In genomic region chr10:22142194-22142593, GRCm38 (mm10) we compare ENCODE assay signal across 11 mouse cellular contexts. TPM values are rescaled to one million over a fixed set of nuclear protein-coding genes. Genes with fewer than 3 reads are reported as not detected.
A peak's percentile ranks its signal among the peaks of the same experiment; 100 is the strongest.
DNase-seq lines count a peak whose midpoint lies in the region; ATAC-seq and TF ChIP-seq lines count a peak whose summit lies in the region.
"Not testable (repeated sequence)": the region's sequence is repeated elsewhere in the genome, so short reads cannot be mapped to it uniquely, and the experiment has no call there.
"Had no signal": no experiment of that assay in that cellular context is flagged by ENCODE, and none has a peak within 500 bp of the region (broad histone marks: within the 10 kb centered on the region; RNA-seq: fewer than 3 reads in every experiment).

No protein-coding gene starts in this region.

- H3K27me3 ChIP-seq in midbrain, postnatal 0 days (ENCODE audit: insufficient read depth, low read length) = not testable (repeated sequence)

- DNase-seq in CD4-positive helper T cell, adult 2 months (ENCODE audit: low read depth, low spot score) = peak; percentile 63
- DNase-seq in WW6 (ENCODE audit: low read depth, low spot score) (peak; percentile 100), liver (peak; percentile 43)
- peak; percentile 69 for DNase-seq in embryo, embryonic 11 days
- DNase-seq in gastrocnemius, postnatal 25 days = peak; percentile 19
- DNase-seq in induced T-regulatory cell, adult 2 months (ENCODE audit: low read depth) = peak; percentile 79
- DNase-seq in midbrain, postnatal 0 days (ENCODE audit: low spot score) = peak; percentile 68
- DNase-seq in testis, postnatal 14 days (ENCODE audit: low spot score) = peak; percentile 44

- not testable (repeated sequence) for H3K4me1 ChIP-seq in midbrain, postnatal 0 days (ENCODE audit: insufficient read depth, low read length)

- H3K9me3 ChIP-seq in midbrain, postnatal 0 days (ENCODE audit: low read length) = not testable (repeated sequence)

- not testable (repeated sequence) for ATAC-seq in midbrain, postnatal 0 days (ENCODE audit: low FRiP score)

- not testable (repeated sequence) for H3K36me3 ChIP-seq in midbrain, postnatal 0 days (ENCODE audit: insufficient read depth, low read length)

- 82% methylated on average over 1 of the region's 1 CpGs for WGBS in midbrain, postnatal 0 days

- H3K27ac ChIP-seq in midbrain, postnatal 0 days (ENCODE audit: low read depth, low read length) = not testable (repeated sequence)

- not testable (repeated sequence) for H3K4me3 ChIP-seq in midbrain, postnatal 0 days (ENCODE audit: low read depth, low read length)

- H3K4me2 ChIP-seq in midbrain, postnatal 0 days (ENCODE audit: low read depth, low read length, poor library complexity, severe bottlenecking) = not testable (repeated sequence)

- H3K9ac ChIP-seq in midbrain, postnatal 0 days (replicated peaks; ENCODE audit: low read length, poor library complexity, severe bottlenecking) = not testable (repeated sequence)

- not testable (repeated sequence) for TF ChIP-seq CTCF in midbrain, postnatal 0 days (IDR thresholded peaks at IDR 0.05)

RNA-seq across cellular contexts. Expression of gene E030030I06Rik, which starts 6.9 kb away (rescaled TPM):
- 1 to 10 TPM; 1.2 to 2.1 TPM for total RNA-seq in gastrocnemius, postnatal 25 days (2021)
- total RNA-seq in midbrain, postnatal 0 days (2014; rRNA removed) = not detected in 2 replicates
- polyA plus RNA-seq in midbrain, postnatal 0 days (2015; fragmentation: Nextera tagmentation; extraction: Ambion mirVana) = 1.8 and 1.9 TPM in 2 replicates
- total RNA-seq: megakaryocyte-erythroid progenitor cell, adult 5-6 weeks had no signal

RNA-seq across cellular contexts. Expression of gene Raet1e, which starts 16.2 kb away (rescaled TPM):
- not detected for total RNA-seq in gastrocnemius, postnatal 25 days (2021)
- total RNA-seq in midbrain, postnatal 0 days (2014; rRNA removed) = 0.11 and 0.19 TPM in 2 replicates
- not detected in 2 replicates for polyA plus RNA-seq in midbrain, postnatal 0 days (2015; fragmentation: Nextera tagmentation; extraction: Ambion mirVana)
- total RNA-seq: megakaryocyte-erythroid progenitor cell, adult 5-6 weeks had no signal
- polyA plus RNA-seq: CD4-positive, CD25-positive, alpha-beta regulatory T cell, adult 4 months had no signal

RNA-seq across cellular contexts. Expression of gene H60b, which starts 16.2 kb away (rescaled TPM):
- not detected for total RNA-seq in gastrocnemius, postnatal 25 days (2021)
- total RNA-seq in midbrain, postnatal 0 days (2014; rRNA removed) = 3.4 TPM in 1 of 2 replicates, not detected in the other
- 0.28 TPM in 1 of 2 replicates, not detected in the other for polyA plus RNA-seq in midbrain, postnatal 0 days (2015; fragmentation: Nextera tagmentation; extraction: Ambion mirVana)
- total RNA-seq: megakaryocyte-erythroid progenitor cell, adult 5-6 weeks had no signal
- polyA plus RNA-seq: liver, embryonic 16.5 days had no signal

Comparison
In these comparisons a context has a peak if more than half of its experiments do, and no peak if none do; other contexts are left out.
1. DNase-seq: peak in every context shown above with its lines; median percentile 100 in WW6; 79 in induced T-regulatory cell, adult 2 months; 69 in embryo, embryonic 11 days; 68 in midbrain, postnatal 0 days; 63 in CD4-positive helper T cell, adult 2 months; 44 in testis, postnatal 14 days; 43 in liver; 19 in gastrocnemius, postnatal 25 days.